Mouse (Mus musculus): ENCODE results near the gene Agxt2. TPM values are rescaled to one million over a fixed set of nuclear protein-coding genes. Genes with fewer than 3 reads are reported as not detected.

Gene Agxt2
- total and polyA plus RNA-seq, 3 experiments, result not detected

DNA sequence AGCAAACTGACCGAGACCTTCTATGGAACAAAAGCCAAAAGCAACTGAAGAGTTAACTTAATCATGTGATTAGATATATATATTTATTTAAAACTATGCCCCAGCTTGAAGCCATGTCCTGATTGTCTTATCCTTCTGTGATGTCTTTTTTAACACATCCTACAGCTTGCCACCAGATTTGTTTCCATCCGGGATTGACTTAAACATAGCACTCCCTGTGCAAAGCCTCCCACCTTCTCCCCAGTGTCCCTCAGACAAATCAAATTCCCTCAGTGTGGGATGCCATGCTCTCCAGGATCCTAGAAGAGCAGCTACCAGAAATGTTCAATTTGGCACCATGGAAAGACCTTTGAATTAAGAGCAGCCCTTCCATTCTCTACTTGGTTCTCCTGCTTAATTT, 52.5 kb downstream of the Agxt2 start:
- Histone ChIP-seq H3K9me3 (replicated peaks; ENCODE audit: insufficient read depth, low read length) (no peaks in the 10 kb centered on the region), H3K9ac (ENCODE audit: control insufficient read depth, low read depth, low read length, poor library complexity, severe bottlenecking) (no peak overlapping the region), H3K27ac (ENCODE audit: control insufficient read depth, low read depth, low read length) (no peak overlapping the region), H3K27me3 (ENCODE audit: control insufficient read depth in 1 of 2, insufficient read depth in 2 of 2, low read length in 2 of 2) (peaks cover 0 to 2% of the 10 kb centered on the region in 2 experiments; a peak in 1 of 4 replicates), H3K4me3 (ENCODE audit: control insufficient read depth in 1 of 2, insufficient read depth in 1 of 2, low read depth in 2 of 2, low read length in 2 of 2) (no peak overlapping the region), H3K79me2 (ENCODE audit: control insufficient read depth, insufficient read depth, low read length, poor library complexity) (no peaks in the 10 kb centered on the region), H3K4me1 (ENCODE audit: control insufficient read depth in 1 of 2, insufficient read depth in 2 of 2, low read length in 2 of 2) (no peaks in the 10 kb centered on the region), H3K36me3 (ENCODE audit: control insufficient read depth in 1 of 2, insufficient read depth in 2 of 2, low read length in 2 of 2) (no peaks in the 10 kb centered on the region)
- no peak for TF ChIP-seq NRF1 (IDR thresholded peaks at IDR 0.05; ENCODE audit: insufficient read depth, low read depth, low read length, poor library complexity, severe bottlenecking)
- no peak for TF ChIP-seq ZC3H11A (IDR thresholded peaks at IDR 0.05; ENCODE audit: low read depth, low read length)
- no peak for TF ChIP-seq KAT2A (conservative IDR thresholded peaks at IDR 0.05; ENCODE audit: low read depth, low read length)
- no peak for TF ChIP-seq USF2 (IDR thresholded peaks at IDR 0.05; ENCODE audit: borderline replicate concordance in 1 of 2, insufficient read depth in 1 of 2, low read depth in 1 of 2, low read length in 2 of 2)
- TF ChIP-seq MYC (IDR thresholded peaks at IDR 0.05; ENCODE audit: low read depth, low read length), result no peak
- TF ChIP-seq JUND (IDR thresholded peaks at IDR 0.05; ENCODE audit: low read depth, low read length), result no peak
- TF ChIP-seq ZMIZ1 (IDR thresholded peaks at IDR 0.05; ENCODE audit: low read depth, low read length), result no peak
- no peak for TF ChIP-seq E2F4 (IDR thresholded peaks at IDR 0.05; ENCODE audit: borderline replicate concordance, low read depth, low read length)
- TF ChIP-seq ELF1 (IDR thresholded peaks at IDR 0.05; ENCODE audit: low read depth, low read length), result no peak
- TF ChIP-seq TCF12 (IDR thresholded peaks at IDR 0.05; ENCODE audit: low read depth, low read length), result no peak
- no peak for DNase-seq (ENCODE audit: low read depth, low spot score)

- Histone ChIP-seq H3K4me1 (ENCODE audit: control insufficient read depth in 1 of 2, insufficient read depth in 2 of 2, low read length in 2 of 2) (no peaks in the 10 kb centered on the region), H3K36me3 (ENCODE audit: control insufficient read depth in 1 of 2, insufficient read depth in 2 of 2, low read length in 2 of 2) (no peaks in the 10 kb centered on the region), H3K4me3 (ENCODE audit: control insufficient read depth in 1 of 2, insufficient read depth in 1 of 2, low read depth in 2 of 2, low read length in 2 of 2) (no peak overlapping the region), H3K9me3 (replicated peaks; ENCODE audit: insufficient read depth, low read length) (no peaks in the 10 kb centered on the region), H3K27me3 (ENCODE audit: control insufficient read depth in 1 of 2, insufficient read depth in 2 of 2, low read length in 2 of 2) (peaks cover 0 to 2% of the 10 kb centered on the region in 2 experiments; a peak in 1 of 4 replicates), H3K79me2 (ENCODE audit: control insufficient read depth, insufficient read depth, low read length, poor library complexity) (no peaks in the 10 kb centered on the region), H3K27ac (ENCODE audit: control insufficient read depth, low read depth, low read length) (no peak overlapping the region), H3K9ac (ENCODE audit: control insufficient read depth, low read depth, low read length, poor library complexity, severe bottlenecking) (no peak overlapping the region)
- TF ChIP-seq KAT2A (conservative IDR thresholded peaks at IDR 0.05; ENCODE audit: low read depth, low read length) (no peak), CTCF (IDR thresholded peaks at IDR 0.05 in 2 of 3, conservative IDR thresholded peaks at IDR 0.05 in 1 of 3; ENCODE audit: control insufficient read depth in 1 of 3, insufficient read depth in 1 of 3, low read depth in 2 of 3, low read length in 3 of 3, poor library complexity in 1 of 3, severe bottlenecking in 1 of 3) (no peak), MAX (IDR thresholded peaks at IDR 0.05; ENCODE audit: low read length) (no peak), BHLHE40 (IDR thresholded peaks at IDR 0.05; ENCODE audit: borderline replicate concordance, low read depth, low read length) (no peak), TBP (IDR thresholded peaks at IDR 0.05; ENCODE audit: low read depth, low read length) (no peak), POLR2AphosphoS2 (IDR thresholded peaks at IDR 0.05; ENCODE audit: low read length) (no peak), MAZ (IDR thresholded peaks at IDR 0.05; ENCODE audit: low read depth, low read length) (no peak), MXI1 (IDR thresholded peaks at IDR 0.05; ENCODE audit: low read depth, low read length) (no peak), MYC (IDR thresholded peaks at IDR 0.05; ENCODE audit: low read depth, low read length) (no peak)
- DNase-seq (ENCODE audit: low read depth, low spot score), result no peak
Observed at GRCm38 (mm10) chr15:10413656-10414055, 55.3 kb downstream of the Agxt2 start.

Measured in MEL (cell line).